Mouse (Mus musculus) spleen, embryonic (tissue): ENCODE results near the gene Svop.

Experiments used
- CTCF ChIA-PET: fragments of 350-600 bp; sonication (Branson Sonifier 250); formaldehyde crosslinking; loops from one replicate; lab custom pipeline; 2022; lab: Charles Lee

The Svop gene

DNA sequence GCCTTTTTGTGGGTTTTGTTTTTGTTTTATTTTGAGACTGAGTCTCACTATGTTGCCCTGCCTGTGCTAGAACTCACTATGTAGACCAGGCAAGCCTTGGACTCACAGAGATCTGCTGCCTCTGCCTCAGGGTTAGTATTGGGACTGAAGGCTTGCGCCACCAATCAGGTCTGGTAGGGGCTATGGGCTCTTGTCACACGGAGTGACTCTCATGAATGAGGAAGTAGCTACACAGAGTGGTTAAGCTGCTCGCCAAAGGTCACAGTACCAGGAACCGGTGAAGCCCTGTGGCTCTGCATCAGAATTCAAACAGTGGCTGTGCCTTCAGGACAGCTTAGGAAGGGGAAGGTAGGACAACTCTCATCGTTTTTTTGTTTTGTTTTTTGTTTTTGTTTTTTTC, 92.0 kb downstream of the Svop start:
- CTCF ChIA-PET: interaction anchor here (0.6 kb wide), 1 partner anchor 58 kb away, joined by 5 read pairs; no protein-coding TSS in a partner anchor

DNA sequence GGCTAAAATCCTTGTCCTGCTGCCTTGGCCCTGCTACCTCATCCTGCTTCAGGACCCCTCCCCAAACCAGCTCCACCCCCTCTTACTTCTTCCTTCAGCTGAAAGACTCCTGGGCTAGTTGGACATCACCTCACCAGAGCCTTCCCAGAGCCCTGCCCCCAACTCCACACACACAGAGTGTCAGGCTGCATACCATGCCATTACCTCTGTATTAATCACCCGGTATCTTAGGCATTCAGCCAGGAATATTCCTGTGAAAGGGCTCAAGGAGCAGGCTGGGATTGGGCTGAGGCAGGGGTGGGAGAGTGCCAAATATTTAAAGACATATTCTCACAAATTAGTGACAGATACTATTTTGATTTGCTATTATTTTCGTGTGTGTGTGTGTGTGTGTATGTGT, 94.9 kb downstream of the Svop start:
- CTCF ChIA-PET: no interaction called here

DNA sequence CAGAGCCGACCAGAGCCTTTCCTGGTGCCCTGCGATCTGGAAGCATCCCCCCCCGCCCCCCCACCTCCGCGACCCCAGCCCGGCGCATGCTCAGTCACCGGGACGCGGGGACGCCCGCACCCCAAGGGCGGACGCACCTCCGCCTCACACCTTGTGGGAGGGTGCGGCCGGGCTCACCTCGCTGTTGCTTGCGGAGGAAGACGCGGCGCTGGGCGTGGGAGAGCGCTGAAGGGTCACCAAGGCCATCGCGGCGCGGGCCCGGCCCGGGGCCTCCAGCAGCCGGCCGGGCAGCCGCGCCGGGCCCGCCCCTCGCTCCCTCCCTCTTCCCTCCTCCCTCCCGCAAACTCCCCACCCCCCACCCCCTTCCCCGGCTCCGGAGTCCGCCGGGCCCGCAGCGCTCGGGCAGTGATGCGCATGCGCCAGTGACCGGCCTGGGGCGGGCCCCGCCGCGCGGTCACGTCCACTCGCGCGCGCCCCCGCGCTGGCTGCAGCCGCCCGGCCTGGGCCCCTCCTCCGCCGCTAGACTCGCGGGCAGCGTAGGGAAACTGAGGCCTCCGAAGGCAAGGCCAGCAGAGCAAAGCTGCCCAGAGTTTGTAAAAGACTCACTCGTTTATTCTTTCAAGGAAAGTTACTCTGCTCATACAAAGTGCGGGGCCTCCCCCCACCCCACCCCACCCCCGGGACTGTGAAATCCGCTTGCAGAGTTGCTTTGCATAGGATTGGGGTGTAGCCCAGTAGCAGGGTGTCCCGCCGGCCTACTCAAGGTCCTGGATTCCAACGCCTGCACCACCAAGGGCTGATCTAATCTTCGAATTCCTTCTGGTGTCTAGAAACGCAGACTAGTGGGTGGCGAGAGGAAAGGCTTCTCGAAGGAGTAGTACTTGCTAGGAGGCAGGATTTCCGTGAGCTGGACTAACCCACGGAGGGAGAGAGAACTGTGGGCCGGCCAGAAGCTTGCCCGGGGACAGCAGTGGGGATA, 97.6 kb downstream of the Svop start, which contains the start of gene Ssh1:
Ssh1 (minus strand) TSS at position 408 of the 979 bp plus-strand sequence.
- CTCF ChIA-PET: interaction anchor here (0.6 kb wide), 1 partner anchor 62 kb away, joined by 4 read pairs; no protein-coding TSS in a partner anchor

DNA sequence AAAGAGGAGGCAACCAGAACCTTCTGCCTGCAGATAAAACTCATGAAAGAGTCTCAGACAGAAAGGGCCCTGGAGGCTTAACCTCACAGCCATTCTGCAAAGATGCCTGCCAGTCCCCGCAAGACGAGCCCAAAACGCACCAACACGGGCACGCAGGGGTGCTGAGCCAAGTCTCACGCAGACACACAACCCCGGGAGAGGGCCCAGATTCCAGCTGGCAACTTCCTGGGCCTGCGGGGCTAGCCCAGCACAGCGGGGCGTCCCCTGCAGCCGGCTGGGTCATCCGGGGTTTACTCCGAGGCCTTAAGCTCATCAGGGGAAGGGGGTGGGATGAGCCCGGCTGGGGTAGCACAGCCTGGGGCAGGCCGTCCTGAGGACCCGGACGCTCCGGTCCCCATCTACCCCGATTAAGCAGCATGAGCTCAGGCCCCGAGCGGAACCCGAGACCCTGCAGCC, 98.3 kb downstream of the Svop start:
- CTCF ChIA-PET: interaction anchor here (0.6 kb wide), 1 partner anchor 61 kb away, joined by 4 read pairs; no protein-coding TSS in a partner anchor

DNA sequence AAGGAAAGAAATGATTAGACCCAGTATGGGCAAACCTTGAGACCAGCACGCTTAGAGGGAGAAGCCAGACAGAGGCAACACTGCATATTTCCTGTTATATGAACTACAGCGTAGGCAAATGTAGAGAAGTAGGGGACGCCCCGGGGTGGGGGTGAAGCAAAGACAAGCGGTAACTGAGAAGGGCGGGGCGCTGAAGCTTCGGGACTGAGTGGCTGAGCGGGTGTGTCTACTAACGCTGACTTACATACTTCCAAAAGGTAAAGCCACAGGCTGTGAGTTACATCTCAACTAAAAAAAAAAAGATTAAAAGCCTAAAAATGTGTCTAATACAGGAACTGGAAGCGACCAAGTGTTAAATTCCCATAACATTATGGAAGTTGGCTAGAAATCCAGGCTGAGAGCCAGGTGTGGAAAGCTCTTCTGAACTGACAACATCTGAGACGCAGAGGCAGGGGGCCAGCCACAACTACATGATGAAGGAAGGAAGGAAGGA, 99.0 kb downstream of the Svop start:
- CTCF ChIA-PET: no interaction called here

DNA sequence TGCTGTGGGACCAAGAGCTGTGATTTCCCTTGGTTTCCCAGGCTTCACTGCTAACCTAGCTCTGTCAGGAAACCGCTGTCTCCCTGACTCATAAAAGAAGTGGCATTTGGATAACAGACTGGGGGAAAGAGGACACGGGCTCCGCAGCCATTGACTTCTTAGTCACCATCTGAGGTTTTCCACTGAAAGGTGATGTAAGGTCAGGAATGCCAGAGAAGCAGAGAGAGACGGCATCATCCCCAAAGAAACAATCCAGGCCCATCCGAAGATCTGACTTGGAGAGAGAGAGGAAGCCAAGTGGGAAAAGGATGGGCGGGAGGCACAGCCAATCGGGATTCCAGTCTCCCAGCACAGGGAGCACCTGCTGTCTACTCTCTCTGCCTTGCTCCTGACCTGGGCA, 100.2 kb downstream of the Svop start:
- CTCF ChIA-PET: no interaction called here

DNA sequence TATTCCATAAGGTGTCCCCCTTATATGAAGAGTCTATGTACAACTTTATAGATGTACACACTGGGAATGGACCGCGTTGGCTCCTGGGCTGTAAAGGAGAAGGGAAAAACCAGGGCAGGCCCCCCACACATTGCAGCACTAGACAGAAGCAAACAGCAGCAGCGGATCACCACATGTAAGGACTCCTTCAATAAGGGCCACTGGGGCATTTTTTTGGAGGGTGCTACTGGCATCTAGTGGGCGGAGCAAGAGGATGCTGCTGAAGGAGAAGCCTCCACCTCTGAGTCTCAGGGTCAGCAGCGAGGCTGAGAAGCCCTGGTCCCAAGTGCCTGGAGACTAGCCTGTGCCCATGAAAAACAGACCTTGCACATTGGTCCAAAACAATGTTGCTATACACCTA, 100.8 kb downstream of the Svop start:
- CTCF ChIA-PET: interaction anchor here (0.6 to 0.7 kb wide), 2 partner anchors 21 to 350 kb away, joined by 3 to 4 read pairs; no protein-coding TSS in a partner anchor

DNA sequence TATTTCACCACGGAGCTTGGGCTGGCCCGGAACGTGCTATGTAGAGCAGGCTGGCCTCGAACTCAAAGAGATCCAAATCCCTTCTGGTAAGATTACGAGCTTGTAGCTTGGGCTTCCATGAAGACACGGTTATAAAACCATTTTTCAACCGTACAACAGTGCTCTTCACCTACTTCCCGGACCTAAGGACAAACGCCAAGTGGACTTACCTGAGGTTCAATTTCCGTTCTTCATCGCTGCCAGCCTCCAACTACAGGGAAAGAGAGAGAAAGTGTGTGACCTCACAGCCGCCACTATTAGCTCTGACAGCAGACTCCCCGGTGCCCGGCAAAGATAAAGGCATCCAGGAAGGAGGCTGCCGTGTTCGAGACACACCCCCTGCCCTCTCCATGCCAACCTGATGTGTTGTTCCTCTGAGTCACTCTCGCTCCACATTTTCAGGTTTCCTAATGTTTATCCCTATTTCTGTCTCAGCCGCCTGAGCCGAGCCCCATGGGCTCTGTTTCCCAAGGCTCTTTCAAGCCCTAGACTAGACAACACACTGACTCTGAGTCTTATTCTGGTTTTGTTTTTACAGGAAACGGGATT, 101.8 kb downstream of the Svop start:
- CTCF ChIA-PET: interaction anchor here (0.6 kb wide), 1 partner anchor 351 kb away, joined by 4 read pairs; no protein-coding TSS in a partner anchor

DNA sequence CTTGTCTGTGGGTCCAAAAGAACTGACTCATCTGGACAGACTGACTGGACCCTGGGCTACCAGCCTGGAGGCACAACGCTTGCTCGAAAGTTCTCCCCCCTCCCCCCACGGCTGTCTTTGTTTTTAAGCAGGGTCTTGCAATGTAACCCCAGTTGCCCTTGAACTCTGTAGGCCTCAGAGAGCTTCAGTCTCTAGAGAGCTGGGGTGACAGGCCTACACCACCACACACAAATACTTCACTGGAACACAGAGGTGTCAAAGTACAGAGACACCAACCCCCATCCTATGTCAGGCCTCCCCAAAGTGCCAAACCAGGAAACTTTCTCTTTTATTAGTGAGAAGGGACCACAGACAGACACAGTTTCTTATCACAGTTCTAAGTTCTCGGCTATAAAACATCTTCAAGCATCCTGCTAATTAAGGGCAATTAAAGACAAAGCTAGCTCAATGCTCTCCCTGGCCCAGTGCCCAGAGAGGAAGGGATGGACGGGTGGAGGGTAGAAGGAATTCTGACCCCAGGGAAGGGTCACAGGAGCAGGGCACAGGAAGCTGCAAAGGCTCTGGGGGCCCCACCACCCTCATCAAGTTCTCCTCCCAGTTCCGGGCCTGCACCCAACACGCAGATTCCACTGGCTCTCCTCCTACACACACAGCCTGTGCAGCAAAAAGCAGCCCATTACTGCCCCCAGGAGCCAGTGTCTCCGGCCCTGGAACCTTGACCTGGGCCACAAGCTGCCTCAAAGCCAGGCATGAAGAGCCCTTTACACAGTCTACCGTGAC, 105.0 kb downstream of the Svop start:
- CTCF ChIA-PET: interaction anchor here (0.6 kb wide), 1 partner anchor 112 kb away, joined by 9 read pairs; no protein-coding TSS in a partner anchor

DNA sequence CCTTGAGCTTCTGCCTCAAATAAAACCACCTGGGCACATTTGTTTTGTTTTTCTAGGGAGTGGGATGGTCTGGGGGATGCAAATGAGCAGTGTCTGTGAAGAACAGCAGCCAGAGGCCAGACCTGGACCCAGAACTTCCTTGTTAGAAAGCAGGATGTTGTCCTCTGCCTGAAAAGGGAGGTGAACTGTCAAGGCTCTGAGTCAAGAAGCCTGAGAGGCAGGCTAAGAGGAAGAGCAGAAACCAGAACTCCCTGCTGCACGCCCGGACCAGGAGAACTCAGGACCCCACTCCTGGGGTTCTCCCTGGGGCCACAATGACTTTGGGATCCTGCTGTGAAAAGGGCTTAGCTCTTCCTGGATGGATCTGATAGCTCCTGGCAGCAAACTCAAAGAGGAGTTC, 105.6 kb downstream of the Svop start:
- CTCF ChIA-PET: interaction anchor here (0.6 kb wide), 1 partner anchor 111 kb away, joined by 9 read pairs; no protein-coding TSS in a partner anchor

DNA sequence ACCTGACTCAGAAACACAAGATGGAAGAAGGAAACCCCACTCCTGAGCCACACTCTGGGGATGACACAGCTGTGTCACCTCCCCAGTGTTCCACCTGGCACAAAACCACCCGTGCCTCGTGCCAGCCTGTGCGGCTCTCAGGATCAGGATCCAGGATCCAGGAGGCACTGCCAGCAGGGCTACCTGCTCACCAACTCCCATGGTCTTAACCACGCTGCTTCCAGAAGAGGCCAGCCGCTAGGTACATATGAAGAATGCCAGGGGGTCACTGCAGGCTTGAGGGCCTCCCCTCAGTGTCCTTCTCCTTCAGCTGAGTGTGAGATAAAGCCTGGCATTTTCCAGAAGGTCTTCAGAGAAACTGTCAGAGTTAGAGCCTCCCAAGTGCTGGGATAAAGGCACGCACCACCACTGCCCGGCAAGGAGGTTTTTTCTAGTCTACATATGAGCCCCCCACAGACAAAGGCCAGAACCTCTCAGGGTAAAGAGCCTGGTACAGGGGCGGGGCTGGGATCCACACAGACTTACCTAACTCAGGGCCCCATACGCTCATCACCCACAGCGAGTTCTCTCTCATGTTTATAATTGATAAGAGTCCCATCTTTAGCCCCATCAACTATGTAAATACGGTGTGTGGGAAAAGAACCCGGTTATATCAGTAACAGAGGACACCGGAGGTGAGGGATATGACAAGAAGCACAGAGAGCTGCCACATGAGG, 107.2 kb downstream of the Svop start:
- CTCF ChIA-PET: no interaction called here

DNA sequence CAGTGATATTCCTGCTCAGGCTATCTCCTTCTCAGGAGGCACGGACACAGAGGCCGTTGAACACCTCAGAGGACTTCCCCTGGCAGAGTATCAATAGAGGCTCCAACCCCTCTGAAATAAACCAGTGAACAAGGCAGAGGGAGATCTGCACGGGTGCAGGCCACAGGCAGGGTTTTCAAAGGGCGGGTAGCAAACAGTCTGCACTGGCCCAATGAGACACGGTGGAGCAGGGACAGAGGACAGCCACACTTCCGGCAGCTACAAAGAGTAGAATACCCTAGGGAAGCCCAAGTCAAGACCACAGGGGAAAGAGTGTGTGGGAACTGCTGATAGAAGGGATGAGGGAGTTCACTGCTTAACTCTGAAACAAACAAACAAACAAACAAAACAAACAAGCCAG, 107.8 kb downstream of the Svop start:
- CTCF ChIA-PET: no interaction called here

DNA sequence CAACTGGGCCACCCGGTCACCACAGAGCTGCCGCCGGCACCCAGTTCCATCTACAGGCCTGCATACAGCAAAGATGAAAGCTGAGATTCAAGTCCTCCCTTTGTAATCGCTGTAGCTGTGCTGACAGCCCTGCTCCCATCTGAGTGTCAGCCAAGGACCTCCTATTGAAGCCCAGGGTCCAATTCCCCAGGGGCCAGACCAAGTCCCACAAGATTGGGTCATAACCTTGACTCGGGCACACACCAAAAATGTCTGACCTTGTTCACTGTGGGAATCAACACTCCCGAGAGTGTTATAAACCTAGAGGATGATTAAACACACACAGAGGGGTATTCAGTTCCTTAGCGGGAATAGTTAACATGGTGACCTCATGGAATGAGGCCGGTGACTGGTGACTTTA, 109.5 kb downstream of the Svop start:
- CTCF ChIA-PET: interaction anchor here (0.6 kb wide), 1 partner anchor 43 kb away, joined by 3 read pairs; no protein-coding TSS in a partner anchor

DNA sequence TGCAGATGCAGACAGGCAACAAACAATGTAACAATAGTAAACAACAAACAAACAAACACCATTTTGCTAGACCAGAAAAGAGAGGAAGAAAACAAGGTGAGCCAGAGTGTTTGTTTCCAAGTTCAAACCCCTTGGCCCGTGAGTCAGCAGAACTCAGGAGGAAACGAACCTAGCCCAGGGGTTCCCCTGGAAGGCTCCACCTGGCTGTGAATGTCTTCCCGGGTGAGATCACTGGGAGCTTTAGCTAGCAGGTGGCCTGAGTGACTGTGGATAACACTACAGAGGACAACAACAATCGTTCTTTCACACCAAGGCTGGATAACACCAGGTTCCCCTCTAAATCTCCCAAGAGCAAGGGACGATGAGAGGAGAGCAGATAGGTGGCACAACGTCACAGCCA, 110.2 kb downstream of the Svop start:
- CTCF ChIA-PET: no interaction called here

DNA sequence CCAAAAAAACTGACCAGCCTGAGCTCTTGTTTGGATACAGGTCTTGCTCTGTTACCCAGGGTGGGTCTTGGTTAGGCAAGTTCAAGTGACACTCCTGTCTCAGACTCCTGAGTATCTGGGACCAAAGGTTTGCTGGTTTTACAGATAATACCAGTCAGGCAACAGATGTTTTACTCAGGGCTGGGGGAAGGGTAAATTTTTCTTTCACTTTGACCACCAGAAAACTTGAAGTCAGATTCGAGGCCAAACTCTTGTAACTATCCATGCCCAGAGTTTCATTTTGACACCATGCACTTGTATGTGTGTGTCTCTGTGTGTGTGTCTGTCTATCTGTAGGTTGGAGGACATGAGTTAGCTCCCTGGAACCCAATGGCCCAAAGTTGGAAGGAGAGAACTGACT, 110.9 kb downstream of the Svop start:
- CTCF ChIA-PET: no interaction called here

DNA sequence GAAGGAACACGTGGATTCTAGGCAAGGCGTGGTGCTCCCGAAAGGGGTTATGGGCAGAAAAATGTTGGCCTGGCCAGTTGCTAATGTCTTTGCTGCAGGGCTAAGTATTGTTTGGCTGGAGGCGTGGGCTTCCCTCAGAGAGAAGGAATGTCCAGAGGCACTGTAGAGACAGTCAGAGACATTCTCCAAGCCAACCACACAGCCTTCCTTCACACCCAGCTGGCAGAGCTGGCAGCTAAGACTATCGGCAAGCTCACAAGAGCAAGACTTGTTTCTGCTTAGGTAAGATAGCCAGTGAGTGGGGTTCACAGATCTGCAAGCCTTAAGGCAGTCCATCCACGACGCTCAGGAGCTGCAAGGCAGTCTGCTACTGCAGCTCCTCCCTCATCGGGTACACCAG, 114.1 kb downstream of the Svop start:
- CTCF ChIA-PET: no interaction called here
